Mouse (Mus musculus): Measurements from ENCODE around the gene Rps6ka5.

Gene Rps6ka5

GRCm38 (mm10) chr12:100534028-100534427 is 192.8 kb downstream of the Rps6ka5 start:
- in situ Hi-C loops (cut with MboI, MseI): no loop called here

GRCm38 (mm10) chr12:100533209-100533608 is 193.6 kb downstream of the Rps6ka5 start:
- in situ Hi-C loops (cut with MboI, MseI): no loop called here

- in situ Hi-C loops (cut with MboI, MseI): no loop called here
Observed at GRCm38 (mm10) chr12:100531740-100532139, 195.0 kb downstream of the Rps6ka5 start.

GRCm38 (mm10) chr12:100530871-100531270 is 195.9 kb downstream of the Rps6ka5 start:
- in situ Hi-C loops (cut with MboI, MseI): no loop called here

- in situ Hi-C loops (cut with MboI, MseI): no loop called here
Observed at GRCm38 (mm10) chr12:100529651-100530050, 197.1 kb downstream of the Rps6ka5 start.

GRCm38 (mm10) chr12:100529172-100529571 is 197.6 kb downstream of the Rps6ka5 start:
- in situ Hi-C loops (cut with MboI, MseI): no loop called here

- in situ Hi-C loops (cut with MboI, MseI): no loop called here
Observed at GRCm38 (mm10) chr12:100528246-100528645, 198.5 kb downstream of the Rps6ka5 start.

GRCm38 (mm10) chr12:100527753-100528152 is 199.0 kb downstream of the Rps6ka5 start:
- in situ Hi-C loops (cut with MboI, MseI): no loop called here

GRCm38 (mm10) chr12:100527241-100527640 is 199.5 kb downstream of the Rps6ka5 start:
- in situ Hi-C loops (cut with MboI, MseI): no loop called here

- in situ Hi-C loops (cut with MboI, MseI): no loop called here
Observed at GRCm38 (mm10) chr12:100525939-100526338, 200.8 kb downstream of the Rps6ka5 start.

GRCm38 (mm10) chr12:100520794-100521186 is 206.0 kb downstream of the Rps6ka5 start, which contains the start of gene Ttc7b:
Gene Ttc7b (minus strand): TSS chr12:100520826.
- in situ Hi-C loops (cut with MboI, MseI): no loop called here

- in situ Hi-C loops (cut with MboI, MseI): no loop called here
Observed at GRCm38 (mm10) chr12:100520077-100520793, 206.5 kb downstream of the Rps6ka5 start.

GRCm38 (mm10) chr12:100519684-100520076 is 207.1 kb downstream of the Rps6ka5 start:
- in situ Hi-C loops (cut with MboI, MseI): no loop called here

GRCm38 (mm10) chr12:100517371-100517770 is 209.4 kb downstream of the Rps6ka5 start:
- in situ Hi-C loops (cut with MboI, MseI): no loop called here

- in situ Hi-C loops (cut with MboI, MseI): no loop called here
Observed at GRCm38 (mm10) chr12:100516161-100516838, 210.5 kb downstream of the Rps6ka5 start.

- in situ Hi-C loops (cut with MboI, MseI): no loop called here
Observed at GRCm38 (mm10) chr12:100515493-100515892, 211.3 kb downstream of the Rps6ka5 start.

- in situ Hi-C loops (cut with MboI, MseI): no loop called here
Observed at GRCm38 (mm10) chr12:100514611-100515010, 212.2 kb downstream of the Rps6ka5 start.

- in situ Hi-C loops (cut with MboI, MseI): no loop called here
Observed at GRCm38 (mm10) chr12:100513131-100513530, 213.7 kb downstream of the Rps6ka5 start.

- in situ Hi-C loops (cut with MboI, MseI): no loop called here
Observed at GRCm38 (mm10) chr12:100512641-100513040, 214.1 kb downstream of the Rps6ka5 start.

GRCm38 (mm10) chr12:100509615-100510282 is 217.0 kb downstream of the Rps6ka5 start:
- in situ Hi-C loops (cut with MboI, MseI): no loop called here

GRCm38 (mm10) chr12:100508668-100509067 is 218.1 kb downstream of the Rps6ka5 start:
- in situ Hi-C loops (cut with MboI, MseI): no loop called here

- in situ Hi-C loops (cut with MboI, MseI): no loop called here
Observed at GRCm38 (mm10) chr12:100505484-100505883, 221.3 kb downstream of the Rps6ka5 start.

- in situ Hi-C loops (cut with MboI, MseI): no loop called here
Observed at GRCm38 (mm10) chr12:100504585-100504984, 222.2 kb downstream of the Rps6ka5 start.

All from regulatory T cell (primary cell).